Mouse (Mus musculus) embryo, embryonic 11.5 days (tissue): ENCODE measurements around the gene Tmem119.
"Not testable (repeated sequence)": the region's sequence is repeated elsewhere in the genome, so short reads cannot be mapped to it uniquely, and the experiment has no call there.

ENCODE experiments used
- DNase-seq: peaks from one replicate; pipeline ENCODE4 v3.0.0-alpha.2; 2012; ENCODE audit warnings: low read depth, low spot score

Tmem119 gene

DNA sequence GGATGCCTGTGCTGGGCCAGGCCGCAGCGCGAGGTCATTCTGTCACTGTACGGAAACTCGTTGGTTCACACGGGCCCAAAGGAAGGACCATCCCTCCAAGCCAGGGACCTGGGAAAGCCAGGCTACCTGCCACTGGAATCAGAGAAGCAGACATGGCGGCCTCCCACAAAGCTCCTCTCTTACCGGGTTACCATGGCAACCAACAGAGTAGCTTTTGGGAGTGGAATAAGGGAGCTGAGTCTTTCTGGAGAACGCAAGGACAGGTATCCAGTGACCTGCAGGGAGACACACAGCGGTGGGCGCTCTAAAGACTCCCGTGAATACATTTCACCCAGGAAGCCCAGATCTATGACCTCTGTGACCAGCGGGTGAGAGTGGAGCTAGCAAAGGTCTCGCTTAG is 18.3 kb upstream of the Tmem119 start:
- no peak for DNase-seq

GRCm38 (mm10) chr5:113815638-113816152 is 15.4 kb upstream of the Tmem119 start:
- DNase-seq, result peak; percentile 70

GRCm38 (mm10) chr5:113815041-113815389 is 14.7 kb upstream of the Tmem119 start:
- DNase-seq, result no peak

DNA sequence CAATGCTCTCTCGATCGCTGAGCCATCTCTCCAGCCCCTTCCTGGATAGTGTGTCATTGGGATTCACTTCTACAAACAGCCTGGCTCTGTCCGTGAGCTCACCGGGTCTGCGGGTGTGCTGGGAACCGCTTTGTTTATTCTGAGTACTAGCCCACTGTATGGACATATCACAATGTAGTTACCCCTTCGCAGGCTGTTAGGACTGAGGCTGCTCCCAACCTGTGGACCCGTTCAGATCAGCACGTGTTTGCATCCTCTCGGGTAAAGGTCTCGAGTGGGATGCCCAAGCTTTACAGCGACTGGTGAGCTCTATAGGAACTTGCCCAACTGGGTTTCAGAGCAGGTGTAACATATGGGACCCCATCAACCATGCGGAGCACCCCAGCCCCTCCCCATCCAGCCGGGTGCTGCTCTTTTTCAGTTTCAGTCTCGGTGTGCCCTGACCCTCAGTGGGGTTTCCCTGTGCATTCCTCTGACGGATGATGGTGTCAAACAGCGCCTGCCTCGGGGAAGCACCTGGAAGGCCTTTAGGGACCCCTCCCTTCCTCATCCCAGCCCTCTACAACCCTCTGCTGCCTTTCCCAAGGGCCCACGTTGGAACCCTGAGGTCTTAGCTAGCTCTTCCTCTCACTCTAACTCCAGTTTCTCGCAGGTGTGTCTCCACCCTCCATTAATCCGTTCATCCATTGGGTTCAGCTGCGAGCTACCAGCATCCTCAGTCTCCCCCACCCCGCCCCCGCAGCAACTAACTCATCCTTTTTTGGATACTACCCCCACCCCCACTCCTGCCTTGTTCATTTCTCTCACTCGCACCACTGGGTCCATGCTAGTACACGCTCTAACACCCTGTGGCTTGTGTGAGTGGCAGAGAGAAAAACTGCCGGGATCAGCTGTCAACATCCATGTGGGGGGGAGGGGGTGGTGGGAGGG is 14.1 kb upstream of the Tmem119 start:
- DNase-seq, result no peak

DNA sequence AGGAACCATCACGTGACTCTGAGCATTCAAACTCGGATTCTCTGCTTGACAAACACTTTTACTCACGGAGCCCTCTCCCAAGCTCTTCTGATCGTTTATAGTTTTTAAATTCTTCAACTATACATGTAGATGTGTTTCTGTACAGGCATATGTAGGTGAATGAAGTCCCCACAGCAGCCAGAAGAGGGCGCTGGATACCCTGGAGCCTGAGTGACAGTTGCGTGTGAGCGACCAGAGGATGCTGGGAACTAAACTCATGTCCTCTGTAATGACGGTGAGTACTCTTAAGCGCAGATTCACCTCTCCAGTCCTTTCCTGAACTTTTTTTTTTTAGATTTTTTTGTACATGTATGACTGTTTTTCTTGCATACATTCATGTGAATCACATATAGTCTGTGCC is 13.3 kb upstream of the Tmem119 start:
- DNase-seq, result no peak

DNA sequence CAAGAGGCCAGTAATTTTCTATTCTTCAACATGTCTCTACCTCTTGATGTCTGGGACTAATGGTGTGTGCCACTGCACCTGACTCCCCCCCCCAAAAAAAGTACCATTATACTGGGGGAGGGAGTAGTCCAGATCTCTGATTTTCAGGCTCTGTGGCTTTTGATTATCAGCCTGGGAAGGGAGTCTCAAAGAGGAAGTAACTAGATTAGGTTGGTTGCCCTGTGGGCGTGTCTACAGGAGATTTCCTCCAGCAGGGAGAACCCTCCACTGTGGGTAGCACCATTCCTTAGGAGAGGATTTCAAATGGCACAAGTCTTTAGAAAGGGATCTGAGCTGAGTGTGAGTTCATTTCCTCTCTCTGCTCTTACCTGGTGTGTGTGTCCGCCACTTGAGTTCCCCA is 12.3 kb upstream of the Tmem119 start:
- DNase-seq, result no peak

GRCm38 (mm10) chr5:113811824-113812420 is 11.6 kb upstream of the Tmem119 start:
- not testable (repeated sequence) for DNase-seq

DNA sequence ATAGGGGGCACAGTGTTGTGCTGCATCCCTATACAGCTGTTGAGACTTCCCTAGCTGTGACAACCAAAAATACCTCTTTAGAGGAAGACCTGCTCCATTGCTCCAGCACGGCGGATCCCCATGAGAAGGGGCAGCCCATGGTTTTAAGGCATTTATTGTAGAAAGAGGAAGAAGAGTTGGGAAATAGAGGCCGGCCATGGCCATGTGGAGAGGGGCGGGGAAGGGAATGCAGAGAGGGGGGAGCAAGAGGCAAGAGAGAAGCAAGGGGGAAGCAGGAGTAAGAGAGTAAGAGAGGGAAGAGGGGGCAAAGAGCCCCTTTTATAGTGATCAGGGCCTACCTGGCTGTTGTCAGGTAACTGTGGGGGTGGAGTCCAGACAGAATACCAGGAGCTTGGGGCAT is 9.8 kb upstream of the Tmem119 start:
- no peak for DNase-seq

DNA sequence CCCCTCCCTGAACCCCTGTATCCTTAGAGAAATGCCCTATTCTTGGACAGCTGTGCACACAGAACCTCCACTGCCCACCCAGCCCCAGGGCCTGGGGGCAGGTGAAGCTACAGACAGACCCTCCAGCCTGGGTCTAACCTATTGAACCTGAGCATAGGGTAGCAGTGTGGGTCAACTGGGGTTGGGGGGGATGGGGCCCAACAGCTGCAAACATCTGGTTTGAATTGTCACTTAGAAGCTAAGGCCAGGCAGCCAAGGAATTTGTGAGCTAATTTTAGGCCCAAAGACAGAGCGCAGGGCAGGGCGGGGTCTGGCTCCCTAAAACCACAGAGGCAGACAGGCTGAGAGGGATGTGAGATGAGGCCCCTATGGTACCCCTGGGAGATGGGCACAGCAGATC is 7.9 kb upstream of the Tmem119 start:
- no peak for DNase-seq

GRCm38 (mm10) chr5:113807712-113808111 is 7.4 kb upstream of the Tmem119 start:
- DNase-seq, result no peak

DNA sequence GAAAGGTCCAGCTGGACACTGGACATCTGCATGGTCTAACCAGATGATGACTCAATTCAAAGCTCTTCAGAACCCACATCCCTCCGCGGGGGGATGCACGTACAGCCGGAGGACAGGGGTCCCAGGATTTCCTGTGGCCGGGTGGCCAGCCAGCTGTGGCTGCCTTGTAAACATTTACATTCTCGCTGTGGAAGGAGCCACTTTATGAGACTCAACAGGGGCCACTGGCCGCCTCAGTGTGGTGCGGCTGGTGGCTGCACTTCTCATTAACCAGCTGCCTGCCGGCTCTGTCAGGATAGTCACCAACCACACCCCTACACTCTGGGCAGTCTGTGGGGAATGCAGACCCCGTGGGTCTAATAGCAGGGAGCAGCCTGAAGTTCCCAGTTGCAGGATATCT is 6.1 kb upstream of the Tmem119 start:
- DNase-seq, result no peak

- DNase-seq, result no peak
Observed at GRCm38 (mm10) chr5:113805301-113805700, 5.0 kb upstream of the Tmem119 start.

- DNase-seq, result no peak
Observed at GRCm38 (mm10) chr5:113804395-113804966, 4.2 kb upstream of the Tmem119 start.

GRCm38 (mm10) chr5:113799691-113800090 is 625 bp downstream of the Tmem119 start:
- no peak for DNase-seq

GRCm38 (mm10) chr5:113798525-113798924 is 1.8 kb downstream of the Tmem119 start:
- no peak for DNase-seq

DNA sequence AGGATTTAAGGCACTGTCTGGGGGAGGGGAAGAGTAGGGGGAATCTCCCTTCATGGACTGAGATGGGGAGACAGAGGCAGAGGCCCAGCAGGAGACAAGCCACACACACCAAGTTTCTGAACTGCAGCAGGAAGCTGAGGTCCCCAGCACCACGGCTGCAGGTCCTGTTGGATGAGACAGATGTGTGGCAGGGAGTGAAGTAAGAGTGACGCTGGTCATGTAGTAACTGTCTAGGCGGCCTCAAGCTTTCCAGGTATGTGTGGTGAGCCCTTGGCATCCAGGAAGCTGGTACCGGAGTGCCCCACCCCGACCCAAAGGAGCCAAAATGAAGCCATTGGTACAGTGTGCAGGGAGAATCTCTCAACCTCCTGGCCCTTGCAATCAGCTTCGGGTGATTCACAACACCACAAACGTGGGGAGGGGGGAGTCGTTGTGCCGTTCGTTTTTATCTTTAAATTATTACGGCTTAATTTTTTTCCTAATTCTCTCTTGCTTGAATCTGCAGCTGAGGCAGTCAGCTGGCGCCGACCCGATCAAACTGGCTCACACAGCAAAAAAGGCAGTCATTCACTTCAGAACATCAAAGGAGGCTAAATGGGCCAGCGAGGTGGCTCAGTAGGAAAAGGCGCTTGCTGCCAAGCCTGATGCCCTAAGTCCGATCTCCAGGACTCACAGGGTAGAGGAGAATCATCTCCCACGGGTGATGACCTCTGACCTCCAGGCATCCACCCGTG is 3.0 kb downstream of the Tmem119 start:
- DNase-seq, result no peak

GRCm38 (mm10) chr5:113796401-113797148 is 3.7 kb downstream of the Tmem119 start:
- DNase-seq, result peak; percentile 75

DNA sequence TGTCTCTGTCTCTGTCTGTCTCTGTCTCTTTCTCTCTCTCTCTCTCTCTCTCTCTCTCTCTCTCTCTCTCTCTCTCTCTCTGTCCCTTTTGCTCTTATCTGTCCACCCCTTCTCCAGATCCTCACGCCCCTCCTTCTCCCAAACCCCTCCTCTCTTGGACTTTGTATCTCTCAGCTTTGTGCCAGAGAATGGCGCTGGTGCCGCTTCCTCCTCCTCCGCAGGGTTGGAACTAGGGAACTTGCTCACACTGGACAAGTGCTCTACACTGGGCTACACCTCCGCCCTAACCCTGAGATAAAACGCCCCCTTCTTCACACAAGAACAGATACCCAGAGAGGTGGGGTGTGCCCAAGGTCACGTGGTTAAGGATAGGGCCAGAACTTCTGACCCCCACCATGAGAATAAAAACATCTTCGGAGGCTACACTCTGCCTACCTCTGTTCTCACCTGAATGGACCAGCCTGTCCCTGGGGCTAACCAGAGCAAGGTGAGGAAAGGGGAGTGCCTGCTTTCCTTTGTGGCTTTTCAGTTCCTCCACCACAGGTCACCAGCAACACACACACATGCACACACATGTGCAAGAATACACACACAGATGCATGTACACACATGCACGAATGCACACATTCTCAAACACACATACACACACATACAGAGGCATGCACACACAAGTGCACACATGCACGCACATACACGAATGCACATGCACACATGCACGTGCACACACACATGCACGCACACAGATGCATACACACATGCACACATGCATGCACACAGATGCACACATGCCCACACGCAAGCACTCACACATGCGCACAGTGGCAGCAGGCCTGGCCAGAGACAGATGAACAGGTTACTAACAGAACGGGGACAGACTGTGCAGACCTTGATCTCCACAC is 8.9 kb downstream of the Tmem119 start:
- DNase-seq, result no peak

DNA sequence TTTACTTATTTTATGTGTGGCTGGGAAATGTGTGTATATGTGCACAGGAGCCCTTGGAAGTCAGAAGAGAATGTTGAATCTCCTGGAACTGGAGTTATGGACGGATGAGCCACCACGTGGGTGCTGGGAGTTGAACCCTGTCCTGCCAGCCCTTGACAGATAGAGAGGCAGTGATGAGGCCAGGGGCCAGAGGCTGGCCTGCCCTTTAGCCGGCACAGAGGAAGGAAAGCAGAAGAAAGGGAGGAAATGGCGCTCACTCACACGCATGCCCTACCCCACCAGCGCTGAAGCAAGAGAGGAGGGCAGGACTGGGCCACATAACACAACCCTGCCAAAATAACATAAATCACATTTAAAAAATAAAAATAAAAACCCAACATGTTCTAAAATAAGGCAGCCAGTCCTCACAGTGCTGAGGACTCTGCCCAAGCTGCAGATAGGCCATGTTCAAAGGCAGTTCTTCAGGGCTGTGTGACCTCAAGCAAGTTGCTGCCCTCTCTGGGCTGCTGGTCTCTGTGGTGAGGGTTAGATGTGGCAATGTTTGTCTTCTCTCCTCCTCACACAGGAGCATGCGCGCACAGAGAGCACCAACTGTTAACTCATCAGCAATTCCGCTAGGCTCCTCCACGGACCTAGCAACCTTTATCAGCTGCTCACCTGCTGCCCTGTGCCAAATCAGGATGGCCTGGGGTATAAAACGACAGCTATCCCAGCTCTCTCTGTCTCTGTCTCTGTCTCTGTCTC is 9.7 kb downstream of the Tmem119 start:
- DNase-seq, result no peak
